Mouse (Mus musculus) lung, postnatal 0 days (tissue): ENCODE measurements at regions not wholly inside any gene's neighbourhood (a gene's known extent, or its start where the extent isn't known, plus 50 kb on each side); places are given as distances from the start of the nearest gene placed in this dataset.

ENCODE experiments used
- CTCF ChIP-seq: IDR thresholded peaks from 2 replicates; pipeline ENCODE4 v1.5.1; 2016; ENCODE audit warnings: antibody characterized with exemption, mild to moderate bottlenecking
- EP300 ChIP-seq: IDR thresholded peaks from 2 replicates; pipeline ENCODE4 v1.6.1; 2016; ENCODE audit warnings: antibody characterized with exemption, mild to moderate bottlenecking, control low read depth

- TF ChIP-seq EP300 (no peak), CTCF (no peak)
These were observed 175.7 kb downstream of the Foxo1 start for GRCm38 (mm10) chr3:52443856-52444255.
